Mouse (Mus musculus) intestine, embryonic 14.5 days (tissue): Measurements from ENCODE around the gene Nynrin. TPM values are rescaled to one million over a fixed set of nuclear protein-coding genes. Genes with fewer than 3 reads are reported as not detected.
A peak's percentile ranks its signal among the peaks of the same experiment; 100 is the strongest.

Experiments used
- ATAC-seq: fragments of 200-750 bp; cut with Nextera tagmentation; replicated peaks from 2 replicates; pipeline ENCODE4 v1.8.0; 2017; ENCODE audit warnings: low read depth, moderate number of reproducible peaks, moderate TSS enrichment, moderate library complexity; ENCODE audit not compliant: low FRiP score, low TSS enrichment
- DNase-seq: peaks from one replicate; pipeline ENCODE4 v3.0.0-alpha.2; 2018; ENCODE audit warnings: low spot score
- H3K27ac ChIP-seq: fragments of 300-500 bp; sonication (generic); 2 replicates; pipeline ENCODE4 v1.5.1; 2014; ENCODE audit warnings: low read depth, mild to moderate bottlenecking, control low read depth
- H3K27me3 ChIP-seq: fragments of 300-500 bp; sonication (generic); replicated peaks from 2 replicates; pipeline ENCODE4 v1.6.1; 2014; ENCODE audit warnings: low read length, control low read depth; ENCODE audit not compliant: control insufficient read depth, insufficient read depth
- H3K36me3 ChIP-seq: fragments of 300-500 bp; sonication (generic); 2 replicates; pipeline ENCODE4 v1.6.1; 2014; ENCODE audit warnings: low read length, control low read depth; ENCODE audit not compliant: control insufficient read depth, insufficient read depth
- H3K4me1 ChIP-seq: fragments of 300-500 bp; sonication (generic); replicated peaks from 2 replicates; pipeline ENCODE4 v1.6.1; 2014; ENCODE audit warnings: low read length, control low read depth, mixed read lengths; ENCODE audit not compliant: control insufficient read depth, insufficient read depth
- H3K4me2 ChIP-seq: fragments of 300-500 bp; sonication (generic); 2 replicates; pipeline ENCODE4 v1.6.1; 2014; ENCODE audit warnings: low read length
- H3K4me3 ChIP-seq: fragments of 300-500 bp; sonication (generic); 2 replicates; pipeline ENCODE4 v1.5.1; 2014; ENCODE audit warnings: low read depth, low read length, control low read depth, mixed read lengths
- H3K9ac ChIP-seq: fragments of 300-500 bp; sonication (generic); 2 replicates; pipeline ENCODE4 v1.6.1; 2014; ENCODE audit warnings: mild to moderate bottlenecking, low read length
- H3K9me3 ChIP-seq: fragments of 300-500 bp; sonication (generic); 2 replicates; pipeline ENCODE4 v1.6.1; 2016; ENCODE audit warnings: low read length, control low read depth; ENCODE audit not compliant: control insufficient read depth
- WGBS: fragments of 180-500 bp; shearing (Covaris S2); extraction: QIAGEN DNeasy Blood & Tissue Kit; methylation state at CpG from one replicate; pipeline ENCODE4 v1.1.7; 2014; 5-methylcytosine and 5-hydroxymethylcytosine counted together
- polyA plus RNA-seq: library from polyadenylated mRNA; unstranded; fragments of >200 nt; fragmentation: Nextera tagmentation; extraction: Ambion mirVana; gene quantifications from 2 replicates; pipeline ENCODE4 v1.2.1, GENCODE M21; 2014

The Nynrin gene
- polyA plus RNA-seq, 1 experiment from 2014 or later, result 18.6 TPM

DNA sequence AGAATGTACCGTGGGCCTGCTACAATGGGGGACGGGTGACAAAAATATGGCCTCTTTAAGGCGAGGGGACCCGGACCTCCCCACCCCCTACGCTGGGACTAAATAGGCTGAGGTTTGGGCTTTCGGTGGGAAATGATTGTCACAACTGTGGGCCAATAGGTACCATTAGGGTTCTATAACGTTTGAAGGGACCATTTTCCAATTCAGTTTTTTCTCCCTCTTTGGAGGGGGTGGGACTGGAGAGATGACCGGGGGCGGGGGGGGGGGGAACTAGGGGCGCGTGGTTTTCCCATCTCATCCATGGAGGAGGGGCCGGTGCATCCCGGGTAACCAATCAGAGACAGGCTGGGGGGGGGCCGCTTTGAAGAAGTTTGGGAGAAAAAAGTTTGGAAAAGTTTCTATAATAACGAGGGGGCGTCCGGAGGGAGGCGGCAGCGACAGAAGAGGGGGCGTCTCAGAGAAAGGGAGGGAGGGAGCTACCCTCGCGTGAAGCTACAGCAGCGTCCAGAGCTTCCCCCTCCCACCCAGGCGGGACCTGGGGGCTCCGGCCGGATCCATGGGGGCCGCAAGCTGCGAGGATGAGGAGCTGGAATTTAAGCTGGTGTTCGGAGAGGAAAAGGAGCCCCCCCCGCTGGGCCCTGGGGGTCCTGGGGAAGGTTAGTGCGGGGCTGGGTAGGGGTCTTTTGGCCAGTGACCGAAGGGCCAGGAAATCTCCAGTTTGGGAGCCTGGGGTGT lies 29.2 kb upstream of the Nynrin start:
- ATAC-seq, result no peak

DNA sequence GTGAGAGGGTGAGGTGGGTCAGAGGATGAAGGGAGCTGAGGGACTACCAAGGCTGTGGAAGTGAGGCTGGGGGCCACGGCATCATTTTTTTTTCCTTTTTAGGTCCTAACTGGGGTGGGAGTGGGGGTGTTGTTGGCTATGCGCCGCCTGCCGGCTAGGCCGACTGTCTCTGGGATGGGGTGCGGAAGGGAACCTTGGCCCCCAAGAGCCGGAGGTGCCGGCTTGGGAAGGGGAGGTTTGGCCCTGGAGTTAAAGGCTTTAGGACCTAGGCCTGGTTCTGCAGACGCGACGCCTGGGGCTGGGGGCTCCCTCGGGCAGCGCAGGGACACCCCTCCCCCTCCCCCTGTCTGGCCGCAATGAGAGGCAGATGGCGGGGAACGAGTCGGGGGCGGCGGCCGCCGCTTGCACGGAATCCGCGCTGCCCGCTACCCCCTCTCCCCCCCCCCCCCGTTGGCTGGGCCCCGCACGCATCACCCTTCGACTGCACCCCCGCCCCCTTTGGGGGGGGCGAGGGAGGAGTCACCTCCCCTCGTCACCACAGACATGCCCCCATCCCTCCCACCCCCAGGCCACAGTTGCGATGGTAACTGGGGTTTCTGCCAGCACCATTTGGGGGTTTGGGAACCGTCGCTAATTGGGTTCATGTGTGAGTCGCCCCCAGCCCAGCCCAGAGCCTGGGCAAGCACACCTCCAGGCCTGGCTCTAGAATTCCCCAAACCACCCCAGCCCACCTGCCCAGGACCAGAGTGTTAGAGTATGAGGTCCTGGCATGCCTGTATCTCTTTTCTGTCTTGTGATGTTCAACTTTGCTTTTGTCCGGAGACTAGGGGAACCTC lies 28.4 kb upstream of the Nynrin start:
- peak overlapping the region; percentile 87 for H3K9ac ChIP-seq
- peaks cover 36% of the 10 kb centered on the region for H3K4me1 ChIP-seq
- ATAC-seq (no peak), DNase-seq (peak; percentile 75)
- peak overlapping the region; percentile 86 for H3K4me2 ChIP-seq
- under 1% methylated on average over 17 of the region's 37 CpGs for WGBS
- H3K4me3 ChIP-seq, result peak overlapping the region; percentile 75
- H3K9me3 ChIP-seq, result no peaks in the 10 kb centered on the region
- H3K27ac ChIP-seq, result peak overlapping the region; percentile 90
- H3K36me3 ChIP-seq, result peaks cover 37% of the 10 kb centered on the region
- no peaks in the 10 kb centered on the region for H3K27me3 ChIP-seq

More for the DNA sequence above, 29.2 kb upstream of the Nynrin start:
- H3K9me3 ChIP-seq, result no peaks in the 10 kb centered on the region
- H3K4me2 ChIP-seq, result peak overlapping the region; percentile 86
- H3K27ac ChIP-seq, result peak overlapping the region; percentile 90
- peak overlapping the region; percentile 87 for H3K9ac ChIP-seq
- WGBS, result under 1% methylated on average over 32 of the region's 32 CpGs
- H3K27me3 ChIP-seq, result no peaks in the 10 kb centered on the region
- DNase-seq, result peak; percentile 73
- H3K36me3 ChIP-seq, result peaks cover 29% of the 10 kb centered on the region
- H3K4me3 ChIP-seq, result peak overlapping the region; percentile 75
- H3K4me1 ChIP-seq, result peaks cover 36% of the 10 kb centered on the region

DNA sequence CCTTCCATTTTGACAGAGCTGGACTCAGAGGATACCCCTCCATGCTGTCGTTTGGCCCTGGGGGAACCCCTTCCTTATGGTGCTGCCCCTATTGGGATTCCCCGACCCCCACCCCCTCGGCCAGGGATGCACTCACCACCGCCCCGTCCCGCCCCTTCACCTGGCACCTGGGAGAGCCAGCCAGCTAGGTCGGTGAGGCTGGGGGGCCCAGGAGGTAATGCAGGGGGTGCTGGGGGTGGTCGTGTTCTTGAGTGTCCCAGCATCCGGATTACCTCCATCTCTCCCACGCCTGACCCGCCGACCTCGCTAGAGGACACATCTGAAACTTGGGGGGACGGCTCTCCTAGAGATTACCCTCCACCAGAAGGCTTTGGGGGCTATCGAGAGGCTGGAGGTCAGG lies 27.7 kb upstream of the Nynrin start:
- Histone ChIP-seq H3K9me3 (no peaks in the 10 kb centered on the region), H3K27ac (peak overlapping the region; percentile 90; the same call in 1 of the 2 replicates), H3K36me3 (peaks cover 44% of the 10 kb centered on the region), H3K4me2 (peak overlapping the region; percentile 86), H3K9ac (peak overlapping the region; percentile 87), H3K27me3 (no peaks in the 10 kb centered on the region), H3K4me1 (peaks cover 36% of the 10 kb centered on the region), H3K4me3 (peak overlapping the region; percentile 75)
- WGBS, result 11% methylated on average over 15 of the region's 15 CpGs
- ATAC-seq (no peak), DNase-seq (no peak)

DNA sequence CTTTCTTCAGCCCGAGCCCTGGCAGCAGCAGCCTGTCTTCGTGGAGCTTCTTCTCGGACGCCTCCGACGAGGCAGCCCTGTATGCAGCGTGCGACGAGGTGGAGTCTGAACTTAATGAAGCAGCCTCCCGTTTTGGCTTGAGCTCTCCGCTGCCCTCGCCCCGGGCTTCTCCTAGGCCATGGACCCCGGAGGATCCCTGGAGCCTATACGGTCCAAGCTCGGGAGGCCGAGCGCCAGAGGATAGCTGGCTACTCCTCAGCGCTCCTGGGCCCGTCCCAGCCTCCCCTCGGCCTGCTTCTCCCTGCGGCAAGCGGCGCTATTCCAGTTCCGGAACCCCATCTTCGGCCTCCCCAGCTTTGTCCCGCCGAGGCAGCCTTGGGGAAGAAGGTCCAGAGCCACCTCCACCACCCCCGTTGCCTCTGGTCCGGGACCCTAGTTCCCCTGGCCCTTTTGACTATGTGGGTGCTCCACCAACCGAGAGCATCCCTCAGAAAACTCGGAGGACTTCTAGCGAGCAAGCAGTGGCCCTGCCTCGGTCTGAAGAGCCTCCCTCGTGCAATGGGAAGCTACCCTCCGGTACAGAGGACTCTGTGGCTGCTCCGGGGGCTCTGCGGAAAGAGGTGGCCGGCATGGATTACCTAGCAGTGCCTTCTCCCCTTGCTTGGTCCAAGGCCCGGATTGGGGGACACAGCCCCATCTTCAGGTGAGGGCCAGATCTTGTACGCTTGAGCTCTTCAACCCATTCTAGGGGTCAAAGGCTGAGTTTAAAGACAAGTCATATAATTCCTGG lies 27.1 kb upstream of the Nynrin start:
- peak overlapping the region; percentile 86 for H3K4me2 ChIP-seq
- DNase-seq (peak; percentile 72), ATAC-seq (no peak)
- H3K4me1 ChIP-seq, result peaks cover 36% of the 10 kb centered on the region
- peaks cover 50% of the 10 kb centered on the region for H3K36me3 ChIP-seq
- H3K9ac ChIP-seq, result peak overlapping the region; percentile 87
- H3K4me3 ChIP-seq, result peak overlapping the region; percentile 75
- peak overlapping the region; percentile 90; the same call in 1 of the 2 replicates for H3K27ac ChIP-seq
- 17% methylated on average over 41 of the region's 41 CpGs for WGBS
- no peaks in the 10 kb centered on the region for H3K9me3 ChIP-seq
- no peaks in the 10 kb centered on the region for H3K27me3 ChIP-seq

DNA sequence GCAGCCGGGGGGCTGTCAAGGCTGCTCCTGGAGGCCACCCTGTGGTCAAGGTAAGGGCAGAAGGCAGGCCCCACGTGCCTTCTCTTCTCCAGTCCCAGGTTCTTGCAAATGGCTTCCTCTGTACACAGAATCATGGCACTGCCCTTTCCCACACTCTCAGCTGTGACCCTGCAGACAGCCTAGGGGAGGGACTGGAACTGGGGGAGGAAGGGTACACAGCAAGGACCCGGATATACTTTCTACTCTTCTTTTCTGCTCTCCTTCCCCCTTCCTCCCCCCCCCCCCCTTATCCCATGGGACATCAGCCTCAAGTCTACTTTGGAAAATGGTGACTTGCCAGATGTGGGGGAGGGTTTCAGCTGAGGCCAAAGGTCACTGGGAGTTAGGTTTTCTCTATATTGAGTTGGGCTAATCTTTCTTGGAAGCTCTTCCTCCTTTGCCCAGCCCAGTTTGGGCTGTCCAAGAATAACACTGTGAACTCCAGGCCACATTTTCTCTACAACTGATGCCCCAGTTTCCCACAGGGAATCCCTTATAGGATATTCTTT lies 25.0 kb upstream of the Nynrin start:
- ATAC-seq (no peak), DNase-seq (no peak)
- H3K4me2 ChIP-seq, result no peak overlapping the region
- no peak overlapping the region for H3K9ac ChIP-seq
- no peaks in the 10 kb centered on the region for H3K9me3 ChIP-seq
- H3K4me3 ChIP-seq, result no peak overlapping the region
- H3K36me3 ChIP-seq, result peaks cover 61% of the 10 kb centered on the region
- peak overlapping the region; percentile 6; the same call in 1 of the 2 replicates for H3K27ac ChIP-seq
- peaks cover 33% of the 10 kb centered on the region for H3K4me1 ChIP-seq
- H3K27me3 ChIP-seq, result no peaks in the 10 kb centered on the region
- 37% methylated on average over 3 of the region's 3 CpGs for WGBS

DNA sequence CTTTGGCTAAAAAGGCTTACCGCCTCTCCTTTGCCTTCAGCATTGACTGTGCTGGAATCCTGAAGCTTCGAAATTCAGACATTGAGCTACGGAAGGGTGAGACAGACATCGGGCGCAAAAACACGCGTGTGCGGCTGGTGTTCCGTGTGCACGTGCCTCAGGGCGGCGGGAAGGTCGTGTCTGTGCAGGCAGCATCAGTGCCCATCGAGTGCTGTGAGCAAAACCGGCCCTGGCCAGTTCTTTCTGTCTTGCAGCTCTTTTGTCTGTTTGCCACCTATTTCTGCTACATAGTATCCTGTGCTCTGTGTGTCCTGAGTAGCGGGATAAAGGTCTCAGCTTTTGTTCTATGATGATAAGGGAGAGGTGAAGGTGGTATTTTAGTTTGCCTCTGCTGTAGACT lies 24.0 kb upstream of the Nynrin start:
- 91% methylated on average over 16 of the region's 16 CpGs for WGBS
- Histone ChIP-seq H3K27ac (no peak overlapping the region), H3K4me1 (peaks cover 30% of the 10 kb centered on the region), H3K4me3 (no peak overlapping the region), H3K36me3 (peaks cover 61% of the 10 kb centered on the region), H3K4me2 (no peak overlapping the region), H3K27me3 (no peaks in the 10 kb centered on the region), H3K9me3 (no peaks in the 10 kb centered on the region), H3K9ac (no peak overlapping the region)
- ATAC-seq (no peak), DNase-seq (no peak)

DNA sequence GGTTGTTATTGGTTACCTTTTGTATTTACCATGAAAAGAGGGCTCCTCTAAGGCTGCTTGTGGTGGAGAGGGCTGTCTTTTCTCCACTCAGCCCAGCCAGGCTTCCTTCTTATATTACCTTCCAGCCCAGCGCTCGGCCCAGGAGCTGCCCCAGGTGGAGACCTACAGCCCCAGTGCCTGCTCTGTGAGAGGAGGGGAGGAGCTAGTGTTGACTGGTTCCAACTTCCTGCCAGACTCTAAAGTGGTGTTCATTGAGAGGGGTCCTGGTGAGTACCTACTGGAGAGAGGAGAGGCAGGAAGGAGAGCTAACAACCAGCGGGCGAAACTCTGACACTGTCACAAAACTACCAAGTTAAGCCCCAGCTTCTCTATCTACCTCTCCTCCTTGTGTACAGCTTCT lies 23.5 kb upstream of the Nynrin start:
- Histone ChIP-seq H3K9me3 (no peaks in the 10 kb centered on the region), H3K27ac (no peak overlapping the region), H3K4me1 (peaks cover 30% of the 10 kb centered on the region), H3K9ac (no peak overlapping the region), H3K36me3 (peaks cover 61% of the 10 kb centered on the region), H3K4me3 (no peak overlapping the region), H3K4me2 (no peak overlapping the region), H3K27me3 (no peaks in the 10 kb centered on the region)
- 87% methylated on average over 4 of the region's 4 CpGs for WGBS
- ATAC-seq (no peak), DNase-seq (no peak)

DNA sequence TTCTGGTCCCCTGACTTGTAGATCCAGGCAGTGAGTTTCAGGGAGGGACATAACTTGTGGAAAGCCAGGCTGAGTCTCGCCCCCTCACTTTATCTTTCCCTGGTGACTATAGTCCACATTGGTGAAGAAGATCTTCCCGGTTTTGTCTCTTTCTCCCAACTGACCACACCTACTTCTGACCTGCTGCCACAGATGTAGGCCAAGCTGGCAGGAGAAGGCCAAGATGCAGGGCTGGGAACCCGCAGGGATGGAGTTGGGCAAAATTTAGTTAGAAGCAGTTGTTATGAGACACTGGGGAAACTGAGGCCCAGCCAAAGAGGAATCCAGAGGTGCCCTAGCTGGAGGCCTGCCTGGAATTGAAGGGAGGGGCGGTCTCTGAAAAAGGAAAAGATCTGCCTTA lies 20.7 kb upstream of the Nynrin start:
- H3K9me3 ChIP-seq, result no peaks in the 10 kb centered on the region
- no peaks in the 10 kb centered on the region for H3K27me3 ChIP-seq
- ATAC-seq (no peak), DNase-seq (no peak)
- 88% methylated on average over 4 of the region's 4 CpGs for WGBS
- H3K4me2 ChIP-seq, result no peak overlapping the region
- H3K4me3 ChIP-seq, result no peak overlapping the region
- H3K36me3 ChIP-seq, result peaks cover 47% of the 10 kb centered on the region
- H3K27ac ChIP-seq, result no peak overlapping the region
- no peak overlapping the region for H3K9ac ChIP-seq
- peaks cover 11% of the 10 kb centered on the region; the same call in 1 of the 2 replicates for H3K4me1 ChIP-seq
